Mouse (Mus musculus) CD4-positive, CD25-positive, alpha-beta regulatory T cell (primary cell): ENCODE results near the gene Lrrc75b. TPM values are rescaled to one million over a fixed set of nuclear protein-coding genes. Genes with fewer than 3 reads are reported as not detected.

ENCODE experiments used
- polyA plus RNA-seq: library from polyadenylated mRNA; unstranded; fragments of 100-300 nt; shearing (Covaris generic); gene quantifications from one replicate; pipeline ENCODE4 v1.2.1, GENCODE M21; 2017

Gene Lrrc75b
- 0.25 TPM for polyA plus RNA-seq

DNA sequence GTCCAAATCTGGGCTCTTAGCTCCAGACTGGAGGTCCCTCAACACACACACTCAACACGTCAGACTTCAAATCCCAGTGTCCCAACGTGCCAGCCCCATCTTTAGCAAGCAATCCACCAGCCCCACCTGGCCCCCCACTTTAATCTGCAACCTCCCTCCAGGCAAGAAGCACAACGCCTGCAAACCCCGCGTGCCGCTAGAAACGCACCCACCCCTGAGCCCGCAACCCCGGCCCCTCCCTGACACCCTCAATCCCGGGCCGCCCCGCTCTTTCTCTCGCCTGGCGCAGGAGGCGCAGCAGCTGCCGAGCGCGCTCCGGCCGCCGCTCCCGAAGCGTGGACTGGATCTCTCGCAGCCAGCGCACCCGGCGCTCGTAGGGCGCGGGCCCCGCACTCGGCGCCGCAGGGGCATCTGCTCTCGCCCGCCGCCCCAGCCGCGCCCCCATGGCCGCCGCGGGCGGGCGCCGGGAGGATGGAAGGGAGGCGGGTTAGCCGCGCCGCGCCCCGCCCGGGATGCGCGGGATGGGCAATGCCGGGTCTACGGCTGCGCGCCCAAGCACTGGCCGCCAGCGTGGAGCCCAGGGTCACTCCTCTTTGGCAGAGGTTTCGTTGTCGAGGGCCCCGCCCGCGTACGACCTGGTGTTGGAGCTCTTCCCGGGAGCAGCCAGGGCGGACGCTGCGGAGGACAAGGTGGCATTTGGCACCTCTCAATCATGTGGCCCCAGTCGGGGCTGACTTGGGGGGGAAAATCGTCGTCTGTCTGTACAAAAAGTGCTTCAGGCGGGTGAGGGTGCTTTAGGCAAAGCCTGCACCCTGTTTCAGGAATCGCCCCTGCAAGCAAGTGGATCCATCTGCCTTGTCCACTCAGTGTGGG lies at the start of gene Lrrc75b:
TSS of gene Lrrc75b (minus strand) at position 655 of the 873 bp plus-strand sequence.

DNA sequence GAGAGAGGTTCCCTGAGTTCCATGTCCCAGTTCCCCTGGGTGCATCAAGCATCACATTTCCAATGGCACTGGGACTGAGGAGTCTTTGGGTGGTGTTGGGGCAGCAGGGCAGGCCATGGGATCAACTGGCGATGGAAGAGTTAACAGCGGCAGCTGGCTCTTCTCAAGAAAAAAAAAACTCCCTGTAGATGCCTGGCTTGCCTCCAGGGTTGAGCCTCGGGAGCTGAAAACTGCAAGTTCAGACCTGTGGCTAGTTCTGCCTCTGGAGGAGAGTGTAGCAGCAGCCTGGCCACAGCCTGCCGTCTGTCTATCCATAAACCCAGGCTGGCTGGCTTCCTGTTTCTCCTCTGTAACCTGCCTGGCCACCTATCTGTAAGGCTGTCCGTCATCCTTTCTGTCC lies 29.0 kb upstream of the Lrrc75b start, which contains the start of gene Ggt5:
TSS of gene Ggt5 (plus strand) at position 212 of the 400 bp plus-strand sequence.

DNA sequence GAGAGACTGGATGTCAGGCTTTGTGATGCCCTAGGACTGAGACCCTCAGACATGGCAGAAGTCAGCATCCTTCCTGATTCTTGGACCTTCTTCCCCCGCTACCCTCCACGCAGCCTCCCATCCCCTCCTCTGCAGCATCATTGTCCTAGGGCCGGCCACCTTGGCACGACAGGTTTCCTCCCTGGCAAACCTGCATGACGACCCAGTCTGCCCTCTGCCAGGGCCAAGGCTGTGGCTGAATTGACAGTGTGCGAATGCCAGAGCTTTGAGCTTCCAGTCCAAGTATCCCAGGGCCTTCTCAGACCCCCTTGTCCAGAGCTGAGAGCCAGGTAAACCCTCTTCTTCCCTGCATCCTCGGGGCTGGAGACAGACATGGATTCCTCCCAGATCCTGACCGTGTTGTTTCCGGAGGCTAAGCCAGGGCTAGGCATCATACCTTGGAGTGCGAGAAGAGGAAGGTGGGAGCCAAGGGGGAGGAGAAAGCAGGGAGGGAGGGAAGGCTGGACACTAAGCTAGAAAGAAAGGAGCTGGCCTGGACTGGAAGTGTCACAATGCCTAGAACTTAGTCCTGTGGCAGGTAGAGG lies 1.0 kb upstream of the Lrrc75b start, which contains the start of gene Ggt1:
TSS of gene Ggt1 (plus strand) at position 534 of the 584 bp plus-strand sequence.

DNA sequence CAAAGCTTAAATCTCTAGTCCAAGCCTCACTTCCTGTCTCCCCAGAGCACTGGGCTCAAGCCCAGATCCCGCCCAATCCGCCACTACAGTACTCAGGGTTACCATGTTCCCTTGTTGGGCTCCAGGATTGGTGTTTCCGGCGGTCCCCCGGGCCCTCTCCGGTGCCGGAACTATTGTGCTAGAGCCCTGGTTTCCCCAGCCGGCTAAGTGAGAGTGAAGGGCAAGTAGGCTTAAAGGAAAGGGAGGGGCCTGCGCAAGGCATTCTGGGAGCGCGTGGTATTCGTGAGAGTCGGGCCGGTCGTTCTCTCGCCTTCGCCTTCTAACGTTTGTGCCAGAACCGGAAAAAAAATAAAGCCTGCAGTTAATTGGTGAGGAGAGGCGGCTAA lies 42.4 kb downstream of the Lrrc75b start, which contains the start of gene Gucd1:
TSS of gene Gucd1 (minus strand) at position 215 of the 386 bp plus-strand sequence.

DNA sequence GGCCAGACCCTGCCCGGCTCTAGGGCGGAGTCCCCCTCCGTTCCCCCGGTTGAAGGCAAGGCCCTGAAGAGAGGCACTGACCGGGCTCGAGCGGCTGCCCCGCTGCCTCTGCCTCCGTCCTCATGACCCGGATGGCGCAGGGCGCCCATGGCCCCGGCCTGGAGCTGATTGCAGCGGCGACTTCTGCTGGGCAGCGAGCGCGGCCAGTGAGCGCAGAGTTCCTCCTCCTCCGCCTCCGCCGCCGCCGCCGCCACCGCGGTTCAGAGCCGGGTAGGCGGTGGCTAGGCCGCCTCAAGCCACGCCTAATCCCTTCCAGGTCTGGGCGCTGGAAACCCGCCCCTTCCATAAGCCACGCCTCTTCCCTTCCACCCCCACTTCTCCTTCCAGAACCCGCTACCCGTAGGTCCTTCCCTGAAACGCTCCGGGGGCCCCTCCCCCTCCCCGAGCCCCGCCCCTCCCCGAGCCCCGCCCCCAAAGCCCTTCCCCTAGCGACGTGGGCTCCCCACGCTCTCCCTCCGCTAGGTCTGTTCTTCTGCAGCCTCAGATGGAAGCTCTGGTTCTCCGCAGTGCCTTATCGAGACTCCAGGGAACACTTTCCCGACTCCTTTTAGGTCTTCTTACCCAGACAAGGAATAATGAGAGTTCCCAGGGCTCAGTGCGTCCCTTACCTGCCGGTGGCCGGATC lies 42.9 kb downstream of the Lrrc75b start, which contains the start of gene Snrpd3:
TSS of gene Snrpd3 (plus strand) at position 479 of the 685 bp plus-strand sequence.

Other genes starting within 250 kb of the Lrrc75b start
- gene Adora2a, start 243.5 kb downstream of the Lrrc75b start, polyA plus RNA-seq, result 35.6 TPM
- 0.29 TPM for gene Upb1, start 159.2 kb downstream of the Lrrc75b start, polyA plus RNA-seq
- 190 TPM for gene Snrpd3, start 42.8 kb downstream of the Lrrc75b start, polyA plus RNA-seq
- gene Gucd1, start 42.4 kb downstream of the Lrrc75b start, polyA plus RNA-seq, result 39.0 TPM
- 1.8 TPM for gene Ggt1, start 1.3 kb upstream of the Lrrc75b start, polyA plus RNA-seq
- 2.6 TPM for gene Ggt5, start 29.0 kb upstream of the Lrrc75b start, polyA plus RNA-seq
- 10.2 TPM for gene Susd2, start 83.7 kb upstream of the Lrrc75b start, polyA plus RNA-seq
- gene Cabin1, start 204.0 kb upstream of the Lrrc75b start, polyA plus RNA-seq, result 52.2 TPM
- 61.6 TPM for gene Ddt, start 213.1 kb upstream of the Lrrc75b start, polyA plus RNA-seq
- not detected for gene Gm20441, start 220.6 kb upstream of the Lrrc75b start, polyA plus RNA-seq
- gene Gstt3, start 221.1 kb upstream of the Lrrc75b start, polyA plus RNA-seq, result 4.6 TPM
- gene Gstt1, start 238.3 kb upstream of the Lrrc75b start, polyA plus RNA-seq, result 0.17 TPM